Mouse (Mus musculus) limb, embryonic 13.5 days (tissue): ENCODE results near the gene Med20. TPM values are rescaled to one million over a fixed set of nuclear protein-coding genes. Genes with fewer than 3 reads are reported as not detected.

ENCODE experiments used
- ATAC-seq: fragments of 200-750 bp; cut with Nextera tagmentation; 2 replicates; pipeline ENCODE4 v1.8.0; 2017; ENCODE audit warnings: low read depth, moderate number of reproducible peaks, moderate TSS enrichment; ENCODE audit not compliant: low FRiP score
- H3K27ac ChIP-seq: fragments of 300-500 bp; sonication (generic); 2 replicates; pipeline ENCODE4 v1.5.1; 2015; ENCODE audit warnings: inconsistent platforms, mild to moderate bottlenecking, moderate library complexity
- H3K27me3 ChIP-seq: fragments of 300-500 bp; sonication (generic); 2 replicates; pipeline ENCODE4 v1.6.1; 2015; ENCODE audit warnings: mild to moderate bottlenecking, inconsistent platforms
- H3K36me3 ChIP-seq: fragments of 300-500 bp; sonication (generic); 2 replicates; pipeline ENCODE4 v1.6.1; 2015; ENCODE audit warnings: inconsistent platforms, mild to moderate bottlenecking, moderate library complexity
- H3K4me1 ChIP-seq: fragments of 300-500 bp; sonication (generic); 2 replicates; pipeline ENCODE4 v1.6.1; 2015; ENCODE audit warnings: inconsistent platforms
- H3K4me2 ChIP-seq: fragments of 300-500 bp; sonication (generic); replicated peaks from 2 replicates; pipeline ENCODE4 v1.6.1; 2015; ENCODE audit warnings: inconsistent platforms, mild to moderate bottlenecking, moderate library complexity
- H3K4me3 ChIP-seq: fragments of 300-500 bp; sonication (generic); 2 replicates; pipeline ENCODE4 v1.5.1; 2015; ENCODE audit warnings: moderate library complexity, mild to moderate bottlenecking, inconsistent platforms
- H3K9ac ChIP-seq: fragments of 300-500 bp; sonication (generic); 2 replicates; pipeline ENCODE4 v1.6.1; 2015; ENCODE audit warnings: mild to moderate bottlenecking, inconsistent platforms
- H3K9me3 ChIP-seq: fragments of 300-500 bp; sonication (generic); 2 replicates; pipeline ENCODE4 v1.6.1; 2016; ENCODE audit warnings: inconsistent platforms
- WGBS: fragments of 180-500 bp; shearing (Covaris S2); methylation state at CpG from one replicate; pipeline ENCODE4 v1.1.7; 2015; 5-methylcytosine and 5-hydroxymethylcytosine counted together
- polyA plus RNA-seq: library from polyadenylated mRNA; unstranded; fragments of >200 nt; fragmentation: Nextera tagmentation; extraction: Ambion mirVana; gene quantifications from 2 replicates; pipeline ENCODE4 v1.2.1, GENCODE M21; 2015

Med20 gene
- polyA plus RNA-seq, 1 experiment from 2014 or later, result 50.6 TPM

DNA sequence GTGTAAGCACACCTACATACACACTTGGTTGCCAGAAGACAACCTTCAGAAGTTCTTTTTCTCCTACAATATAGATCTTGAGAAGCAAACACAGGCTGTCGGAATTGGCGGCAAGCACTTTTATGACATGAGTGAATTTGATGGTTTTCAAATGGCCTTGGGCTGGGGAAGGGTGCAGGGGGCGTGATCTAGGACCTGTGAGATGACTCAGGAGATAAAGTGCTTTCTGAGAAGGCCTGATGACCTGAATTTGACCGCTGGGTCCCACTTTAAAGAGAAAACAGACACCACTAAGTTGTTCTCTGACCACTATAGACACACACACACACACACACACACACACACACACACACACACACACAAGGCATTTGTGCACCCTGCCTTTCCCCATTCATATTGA lies 30.4 kb upstream of the Med20 start:
- Histone ChIP-seq H3K9ac (no peak overlapping the region), H3K27me3 (no peaks in the 10 kb centered on the region), H3K4me3 (no peak overlapping the region), H3K4me2 (no peak overlapping the region), H3K36me3 (no peaks in the 10 kb centered on the region), H3K9me3 (no peaks in the 10 kb centered on the region), H3K27ac (no peak overlapping the region), H3K4me1 (no peaks in the 10 kb centered on the region)
- ATAC-seq, result no peak
- 81% methylated on average over 4 of the region's 4 CpGs for WGBS

DNA sequence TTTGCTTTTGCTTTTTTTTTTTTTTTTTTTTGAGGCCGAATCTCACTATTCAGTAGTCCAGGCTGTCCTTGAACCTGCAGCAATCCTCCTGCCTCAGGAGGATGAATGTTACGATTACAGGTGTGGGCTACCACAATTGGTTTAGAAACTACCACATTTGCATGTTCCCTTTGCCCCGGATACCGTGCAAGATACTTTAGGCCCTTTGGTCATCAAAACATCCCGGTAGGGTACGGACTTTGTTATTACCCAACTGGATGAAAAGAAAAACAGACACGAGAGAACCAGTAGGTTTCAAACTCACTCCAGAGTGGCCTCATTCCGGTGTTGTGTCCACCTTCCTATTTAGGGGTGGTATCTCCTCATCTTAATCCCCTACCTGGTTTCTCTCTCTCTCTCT lies 22.9 kb upstream of the Med20 start:
- WGBS, result 82% methylated on average over 8 of the region's 8 CpGs

DNA sequence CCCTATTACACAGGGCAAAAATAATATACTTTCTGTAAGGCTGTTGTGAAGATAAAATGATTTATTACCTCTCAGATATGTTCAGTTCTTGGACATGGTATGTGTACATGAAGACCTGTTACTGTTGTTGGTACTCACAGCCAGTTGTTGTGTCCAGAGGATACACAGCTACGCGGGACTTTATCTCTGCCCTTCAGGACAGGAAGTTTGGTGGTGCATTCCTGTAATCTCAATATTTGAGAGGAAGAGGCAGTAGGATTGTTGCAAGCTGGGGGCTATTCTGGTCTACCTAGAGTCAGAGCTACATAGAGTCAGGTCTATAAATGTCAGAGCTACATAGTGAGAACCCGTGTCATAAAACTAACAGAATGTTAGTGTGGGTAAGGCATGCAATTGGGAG lies 20.3 kb upstream of the Med20 start:
- no peaks in the 10 kb centered on the region for H3K9me3 ChIP-seq
- no peak overlapping the region for H3K9ac ChIP-seq
- no peak overlapping the region for H3K27ac ChIP-seq
- H3K27me3 ChIP-seq, result no peaks in the 10 kb centered on the region
- peaks cover 14% of the 10 kb centered on the region for H3K4me1 ChIP-seq
- no peaks in the 10 kb centered on the region for H3K36me3 ChIP-seq
- no peak for ATAC-seq
- no peak overlapping the region for H3K4me2 ChIP-seq
- 85% methylated on average over 3 of the region's 3 CpGs for WGBS
- no peak overlapping the region for H3K4me3 ChIP-seq

More for the DNA sequence above, 22.9 kb upstream of the Med20 start:
- H3K9ac ChIP-seq, result no peak overlapping the region
- H3K27me3 ChIP-seq, result no peaks in the 10 kb centered on the region
- no peaks in the 10 kb centered on the region for H3K9me3 ChIP-seq
- H3K36me3 ChIP-seq, result no peaks in the 10 kb centered on the region
- H3K4me1 ChIP-seq, result peaks cover 6% of the 10 kb centered on the region; the same call in 1 of the 2 replicates
- H3K4me2 ChIP-seq, result no peak overlapping the region
- ATAC-seq, result no peak
- no peak overlapping the region for H3K4me3 ChIP-seq
- no peak overlapping the region for H3K27ac ChIP-seq

DNA sequence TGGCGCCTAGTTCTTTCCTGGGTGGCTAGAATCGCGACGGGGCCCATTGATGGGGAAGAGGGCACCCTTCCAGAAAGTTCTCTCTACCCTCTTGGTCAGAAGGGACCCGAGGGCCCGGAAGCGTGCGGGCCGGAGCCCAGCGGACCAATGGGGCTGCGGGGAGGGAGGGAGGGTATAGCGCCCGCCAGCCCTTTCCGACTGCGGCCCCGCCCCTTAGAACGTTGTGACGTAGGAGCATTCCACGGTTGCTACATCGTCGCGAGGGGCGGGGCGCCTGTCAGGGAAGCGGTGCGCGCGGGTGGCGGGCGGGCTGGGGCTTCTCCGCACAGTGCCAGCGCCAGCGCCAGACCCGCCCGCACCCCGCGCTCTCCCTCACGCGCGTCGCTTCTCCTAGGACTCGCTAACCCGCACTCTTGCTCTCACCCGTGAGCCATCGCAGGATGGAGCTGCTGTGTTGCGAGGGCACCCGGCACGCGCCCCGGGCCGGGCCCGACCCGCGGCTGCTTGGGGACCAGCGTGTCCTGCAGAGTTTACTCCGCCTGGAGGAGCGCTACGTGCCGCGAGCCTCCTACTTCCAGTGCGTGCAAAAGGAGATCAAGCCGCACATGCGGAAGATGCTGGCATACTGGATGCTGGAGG lies 18.0 kb upstream of the Med20 start:
- Histone ChIP-seq H3K4me3 (peak overlapping the region; percentile 96), H3K9ac (peak overlapping the region; percentile 96), H3K27ac (peak overlapping the region; percentile 99), H3K4me1 (peaks cover 37% of the 10 kb centered on the region), H3K27me3 (no peaks in the 10 kb centered on the region), H3K4me2 (peak overlapping the region; percentile 89), H3K36me3 (peaks cover 20% of the 10 kb centered on the region), H3K9me3 (no peaks in the 10 kb centered on the region)
- WGBS, result 2% methylated on average over 51 of the region's 63 CpGs
- ATAC-seq, result peak; percentile 87

DNA sequence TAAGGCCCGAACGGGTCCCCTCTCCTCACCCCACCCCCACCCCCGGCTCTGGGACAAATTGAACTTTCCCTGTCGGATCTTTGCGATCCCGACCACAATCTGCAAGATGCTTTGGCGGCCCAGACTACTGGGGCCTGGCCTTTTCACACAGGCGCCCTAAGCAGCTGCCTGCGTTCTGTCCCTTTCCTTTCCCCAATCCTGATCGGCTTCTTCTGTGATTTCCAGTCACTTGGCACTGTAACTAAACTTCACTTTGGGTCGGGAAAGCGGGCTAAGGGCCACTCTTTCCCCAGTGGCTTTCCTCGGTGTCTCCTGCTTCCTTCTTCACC lies 17.6 kb upstream of the Med20 start:
- peak overlapping the region; percentile 99 for H3K27ac ChIP-seq
- WGBS, result under 1% methylated on average over 13 of the region's 13 CpGs
- H3K27me3 ChIP-seq, result no peaks in the 10 kb centered on the region
- peak overlapping the region; percentile 96 for H3K9ac ChIP-seq
- peak overlapping the region; percentile 96 for H3K4me3 ChIP-seq
- H3K4me2 ChIP-seq, result peak overlapping the region; percentile 89
- no peaks in the 10 kb centered on the region for H3K9me3 ChIP-seq
- H3K4me1 ChIP-seq, result peaks cover 37% of the 10 kb centered on the region
- ATAC-seq, result no peak
- peaks cover 25% of the 10 kb centered on the region for H3K36me3 ChIP-seq

DNA sequence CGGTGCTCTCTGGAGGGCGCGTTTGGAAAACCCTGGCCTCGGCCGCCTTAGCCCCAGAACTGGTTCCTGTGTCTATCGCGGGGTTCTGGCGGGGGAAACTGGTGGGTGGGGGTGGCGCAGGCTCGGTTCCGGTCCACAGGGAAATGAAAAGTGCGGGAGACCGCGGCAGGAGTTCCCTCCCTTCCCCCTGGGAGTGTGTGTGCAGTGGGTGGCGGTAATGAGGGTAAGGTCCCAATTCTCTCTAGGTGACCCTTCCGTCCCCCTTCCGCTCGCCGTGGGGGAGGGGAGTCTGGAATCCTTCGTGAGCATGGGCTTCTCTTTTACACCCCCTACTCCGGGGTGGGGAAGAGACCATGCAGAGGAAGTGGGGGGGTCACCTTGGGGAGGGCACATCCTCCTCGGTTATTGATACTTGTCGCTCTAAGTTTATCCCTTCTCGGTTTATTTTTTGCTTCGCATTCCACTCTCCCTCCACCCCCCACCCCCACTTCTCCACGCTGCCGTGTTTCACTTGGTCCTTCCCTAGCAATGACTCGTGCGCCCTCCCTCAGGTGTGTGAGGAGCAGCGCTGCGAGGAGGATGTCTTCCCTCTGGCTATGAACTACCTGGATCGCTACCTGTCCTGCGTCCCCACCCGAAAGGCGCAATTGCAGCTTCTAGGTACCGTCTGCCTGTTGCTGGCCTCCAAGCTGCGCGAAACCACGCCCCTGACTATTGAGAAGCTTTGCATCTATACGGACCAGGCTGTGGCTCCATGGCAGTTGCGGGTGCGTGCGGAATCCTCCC lies 17.0 kb upstream of the Med20 start:
- peaks cover 37% of the 10 kb centered on the region for H3K4me1 ChIP-seq
- peaks cover 30% of the 10 kb centered on the region for H3K36me3 ChIP-seq
- no peaks in the 10 kb centered on the region for H3K27me3 ChIP-seq
- H3K9me3 ChIP-seq, result no peaks in the 10 kb centered on the region
- H3K4me3 ChIP-seq, result peak overlapping the region; percentile 96
- WGBS, result 1% methylated on average over 43 of the region's 43 CpGs
- peak overlapping the region; percentile 89 for H3K4me2 ChIP-seq
- peak overlapping the region; percentile 96 for H3K9ac ChIP-seq
- ATAC-seq, result peak; percentile 2; the same call in 1 of the 2 replicates
- H3K27ac ChIP-seq, result peak overlapping the region; percentile 99

DNA sequence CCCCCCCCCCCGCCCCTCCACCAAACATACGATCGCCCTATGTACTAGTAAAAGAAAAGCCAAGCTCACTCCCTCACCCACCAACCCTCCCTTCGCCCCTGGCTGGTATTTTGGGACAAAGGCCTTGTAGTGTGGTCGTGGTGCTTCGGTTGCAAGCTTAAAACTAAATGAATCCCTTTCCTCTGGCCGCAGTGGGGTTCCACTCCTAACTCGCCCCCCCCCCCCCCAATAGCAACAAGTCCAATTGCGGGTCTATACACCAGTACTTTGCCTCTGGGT lies 16.5 kb upstream of the Med20 start:
- H3K27me3 ChIP-seq, result no peaks in the 10 kb centered on the region
- H3K36me3 ChIP-seq, result peaks cover 36% of the 10 kb centered on the region
- 2% methylated on average over 9 of the region's 9 CpGs for WGBS
- H3K9me3 ChIP-seq, result no peaks in the 10 kb centered on the region
- no peak for ATAC-seq
- peak overlapping the region; percentile 99 for H3K27ac ChIP-seq
- H3K4me2 ChIP-seq, result peak overlapping the region; percentile 89
- H3K4me3 ChIP-seq, result peak overlapping the region; percentile 96
- H3K4me1 ChIP-seq, result peaks cover 37% of the 10 kb centered on the region
- H3K9ac ChIP-seq, result peak overlapping the region; percentile 96

DNA sequence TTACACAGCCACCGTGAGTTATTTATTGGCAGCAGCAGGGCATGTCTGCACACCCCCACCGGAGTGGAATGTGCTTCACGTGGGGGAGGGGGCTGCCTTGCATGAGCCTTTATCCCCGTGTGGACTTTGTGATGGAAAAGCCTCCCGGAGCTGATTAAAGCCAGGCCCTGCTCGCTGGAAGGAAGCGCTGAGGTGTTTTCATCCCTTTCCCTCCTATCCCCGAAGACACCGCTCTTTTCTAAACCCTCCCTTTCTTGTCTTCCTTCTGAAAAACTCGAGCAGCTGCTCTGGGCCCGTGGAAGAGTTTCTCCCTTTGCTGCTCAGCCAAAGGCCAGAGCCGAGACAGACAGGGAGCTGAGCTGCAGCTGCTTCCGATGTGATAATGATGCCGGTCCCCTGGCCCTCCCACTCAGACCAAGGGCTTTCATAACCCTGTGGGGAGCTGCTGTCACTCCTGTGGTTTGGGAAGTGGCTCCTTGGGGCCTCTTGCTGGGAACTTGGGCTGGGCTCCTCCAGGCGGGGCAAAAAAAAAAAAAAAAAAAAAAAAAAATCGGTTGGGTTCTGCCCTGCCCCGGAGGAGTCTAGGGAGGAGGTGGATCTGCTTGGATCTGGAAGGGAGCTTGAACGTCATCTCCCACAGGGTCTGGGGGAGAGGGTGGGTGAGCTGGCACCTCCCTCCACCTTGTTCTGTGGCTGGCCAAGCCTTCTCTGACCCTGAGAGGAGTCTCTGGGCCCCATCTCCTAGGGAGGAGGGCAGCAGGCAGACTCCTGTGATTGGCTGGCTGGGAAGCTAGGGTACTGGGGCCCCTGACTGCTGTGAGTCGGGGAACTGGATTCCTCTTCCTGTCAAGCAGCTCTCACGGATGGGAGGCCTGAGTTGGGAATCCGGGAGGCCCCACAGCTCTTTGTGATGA lies 15.9 kb upstream of the Med20 start:
- Histone ChIP-seq H3K4me3 (peak overlapping the region; percentile 96), H3K27me3 (no peaks in the 10 kb centered on the region), H3K27ac (peak overlapping the region; percentile 99), H3K36me3 (peaks cover 40% of the 10 kb centered on the region), H3K9ac (peak overlapping the region; percentile 96), H3K9me3 (no peaks in the 10 kb centered on the region), H3K4me2 (peak overlapping the region; percentile 89), H3K4me1 (peaks cover 37% of the 10 kb centered on the region)
- 0% methylated on average over 21 of the region's 21 CpGs for WGBS
- peak; percentile 70 for ATAC-seq

DNA sequence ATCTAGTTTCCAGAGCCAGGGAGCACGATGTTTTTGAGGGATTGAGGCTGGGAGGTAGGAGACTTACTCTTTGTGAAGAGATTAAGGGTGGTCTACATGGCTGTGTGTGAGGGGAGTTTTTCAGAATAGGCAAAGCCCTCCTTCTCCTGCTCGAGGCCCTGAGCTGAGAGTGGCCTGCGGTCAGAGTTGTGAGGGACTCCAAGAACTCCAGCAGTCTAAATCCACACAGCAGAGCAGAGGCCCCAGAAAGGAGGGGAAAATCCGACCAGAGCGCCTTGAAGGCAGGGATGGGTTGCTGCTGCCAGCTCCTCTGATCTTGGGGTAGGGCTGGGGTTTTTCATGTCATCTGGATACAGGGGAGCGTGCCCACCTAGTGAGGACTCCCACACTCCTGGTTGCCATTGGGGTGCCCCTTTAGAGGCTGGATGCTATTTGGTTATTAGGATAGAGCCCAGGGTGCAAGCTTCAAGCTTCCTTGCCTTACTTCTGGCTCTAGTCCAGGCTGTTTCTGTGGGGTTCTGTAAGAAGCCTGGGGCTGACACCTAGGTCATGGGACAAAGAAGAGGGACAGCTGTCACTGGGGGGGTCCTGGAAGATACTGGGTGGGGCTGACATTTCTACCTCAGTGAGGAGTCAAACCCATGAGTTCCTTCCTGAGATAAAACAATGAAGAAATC lies 15.1 kb upstream of the Med20 start:
- H3K4me1 ChIP-seq, result peaks cover 37% of the 10 kb centered on the region
- peaks cover 48% of the 10 kb centered on the region for H3K36me3 ChIP-seq
- H3K9me3 ChIP-seq, result no peaks in the 10 kb centered on the region
- peak overlapping the region; percentile 96 for H3K9ac ChIP-seq
- H3K4me3 ChIP-seq, result peak overlapping the region; percentile 96
- H3K27me3 ChIP-seq, result no peaks in the 10 kb centered on the region
- 18% methylated on average over 6 of the region's 6 CpGs for WGBS
- ATAC-seq, result no peak
- peak overlapping the region; percentile 99 for H3K27ac ChIP-seq
- peak overlapping the region; percentile 89 for H3K4me2 ChIP-seq

DNA sequence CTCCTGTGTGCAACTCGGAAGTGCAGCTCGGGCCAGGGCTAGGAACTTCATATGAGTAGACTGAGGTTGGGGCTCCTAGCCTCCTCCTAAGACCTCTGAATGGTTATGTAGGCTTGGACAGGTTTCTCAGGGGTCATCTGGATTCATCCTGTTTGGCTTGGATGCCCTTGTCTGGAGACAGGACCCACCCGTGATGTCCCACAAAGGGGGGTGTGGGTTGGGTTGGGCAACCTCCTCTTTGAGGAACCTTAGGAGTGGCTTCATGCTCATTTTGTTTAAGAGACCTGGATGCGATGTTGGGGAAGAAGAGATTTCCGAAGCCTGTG lies 14.6 kb upstream of the Med20 start:
- 58% methylated on average over 5 of the region's 5 CpGs for WGBS
- Histone ChIP-seq H3K4me1 (peaks cover 37% of the 10 kb centered on the region), H3K9ac (peak overlapping the region; percentile 96), H3K27ac (peak overlapping the region; percentile 99), H3K36me3 (peaks cover 53% of the 10 kb centered on the region), H3K9me3 (no peaks in the 10 kb centered on the region), H3K27me3 (no peaks in the 10 kb centered on the region), H3K4me3 (peak overlapping the region; percentile 96), H3K4me2 (peak overlapping the region; percentile 89)
- no peak for ATAC-seq

DNA sequence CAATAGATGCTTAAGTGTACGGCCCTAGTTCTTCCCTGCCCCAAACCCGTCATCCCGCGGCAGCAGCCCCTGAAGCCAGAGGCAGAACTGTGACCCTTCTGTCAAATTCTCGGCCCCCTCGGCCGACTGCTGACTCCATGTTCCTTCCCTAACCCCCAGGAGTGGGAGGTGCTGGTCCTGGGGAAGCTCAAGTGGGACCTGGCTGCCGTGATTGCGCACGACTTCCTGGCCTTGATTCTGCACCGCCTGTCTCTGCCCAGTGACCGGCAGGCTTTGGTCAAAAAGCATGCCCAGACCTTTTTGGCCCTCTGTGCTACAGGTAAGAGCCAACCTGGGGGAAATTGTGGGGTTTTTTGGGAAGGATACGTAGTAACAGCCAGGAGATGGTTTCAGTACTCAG lies 14.1 kb upstream of the Med20 start:
- WGBS, result 58% methylated on average over 13 of the region's 13 CpGs
- Histone ChIP-seq H3K4me2 (peak overlapping the region; percentile 89), H3K9me3 (no peaks in the 10 kb centered on the region), H3K4me3 (peak overlapping the region; percentile 96), H3K27ac (peak overlapping the region; percentile 99; the same call in 1 of the 2 replicates), H3K4me1 (peaks cover 37% of the 10 kb centered on the region), H3K36me3 (peaks cover 57% of the 10 kb centered on the region), H3K9ac (peak overlapping the region; percentile 96), H3K27me3 (no peaks in the 10 kb centered on the region)
- no peak for ATAC-seq
